Mouse (Mus musculus) liver, adult (tissue): Measurements from ENCODE around the gene 4933425L06Rik.

Experiments
- GATA4 ChIP-seq: IDR thresholded peaks from 2 replicates; pipeline ENCODE4 v1.6.1; 2014; ENCODE audit warnings: mild to moderate bottlenecking, low read length; ENCODE audit not compliant: insufficient replicate concordance

4933425L06Rik gene

GRCm38 (mm10) chr13:105081862-105082261 lies at the start of gene 4933425L06Rik:
4933425L06Rik (plus strand) TSS chr13:105082122.
- no peak for TF ChIP-seq GATA4

DNA sequence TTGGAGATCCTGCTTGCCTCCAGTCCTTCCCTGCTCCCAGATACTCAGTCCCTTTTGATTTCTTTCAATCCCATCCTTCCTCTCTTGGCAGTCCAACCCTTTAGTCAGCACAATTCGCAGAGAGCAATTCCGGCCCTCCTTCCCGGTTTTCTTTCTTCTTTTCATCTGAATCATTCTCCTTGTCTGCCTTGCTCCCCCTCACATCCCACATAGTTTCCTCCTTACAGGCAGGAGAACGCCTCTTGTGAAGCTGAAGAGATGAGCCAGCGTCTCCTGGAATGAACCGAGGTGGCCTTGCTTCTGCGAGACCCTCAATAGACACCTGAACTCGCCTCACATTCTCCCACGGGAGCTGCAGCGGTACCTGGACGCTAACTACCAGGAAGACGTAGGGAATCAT lies 44.1 kb upstream of the 4933425L06Rik start:
- TF ChIP-seq GATA4, result no peak

GRCm38 (mm10) chr13:105038334-105038733 lies 43.6 kb upstream of the 4933425L06Rik start:
- TF ChIP-seq GATA4, result no peak

DNA sequence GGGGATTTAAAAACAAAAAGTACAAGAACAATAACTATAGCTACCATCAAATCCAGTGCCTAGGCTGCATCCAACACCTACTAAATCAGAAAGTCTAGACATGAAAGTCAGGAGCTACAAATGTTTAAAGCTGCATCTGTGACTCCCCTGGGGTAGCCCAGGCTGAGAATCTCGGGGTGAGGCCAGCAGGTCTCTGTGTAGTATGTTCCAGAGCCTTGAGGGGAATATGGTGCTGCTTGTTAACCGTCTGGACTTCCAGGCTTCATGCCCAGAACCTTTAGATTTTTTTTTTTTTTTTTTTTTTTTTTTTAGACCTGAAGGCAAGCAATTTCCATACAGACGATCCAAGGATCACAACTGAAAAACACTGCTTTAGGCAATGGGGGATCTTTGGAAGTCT lies 38.0 kb upstream of the 4933425L06Rik start:
- TF ChIP-seq GATA4, result no peak

- no peak for TF ChIP-seq GATA4
Observed at GRCm38 (mm10) chr13:105047377-105047776, 34.5 kb upstream of the 4933425L06Rik start.

DNA sequence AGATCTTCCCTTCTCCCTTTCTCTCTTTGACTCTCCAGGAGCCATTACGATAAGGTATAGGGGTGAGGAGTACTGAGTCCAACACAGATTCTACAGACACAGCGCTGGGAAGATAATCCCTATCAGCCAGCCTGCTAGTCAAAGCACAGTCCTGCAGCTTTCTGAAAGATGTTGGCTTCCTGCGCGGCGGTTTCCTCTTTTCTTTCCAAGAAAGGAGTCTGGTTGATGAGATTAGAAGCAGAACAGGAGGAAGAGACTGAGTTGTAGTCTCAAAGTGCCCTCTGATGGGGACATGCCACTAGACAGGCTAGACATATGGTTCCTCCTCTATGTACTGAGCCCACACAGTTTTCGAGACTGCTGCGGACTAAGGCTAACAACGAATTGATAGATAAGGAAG lies 33.3 kb upstream of the 4933425L06Rik start:
- peak; percentile 89; the same call in 1 of the 2 replicates for TF ChIP-seq GATA4

DNA sequence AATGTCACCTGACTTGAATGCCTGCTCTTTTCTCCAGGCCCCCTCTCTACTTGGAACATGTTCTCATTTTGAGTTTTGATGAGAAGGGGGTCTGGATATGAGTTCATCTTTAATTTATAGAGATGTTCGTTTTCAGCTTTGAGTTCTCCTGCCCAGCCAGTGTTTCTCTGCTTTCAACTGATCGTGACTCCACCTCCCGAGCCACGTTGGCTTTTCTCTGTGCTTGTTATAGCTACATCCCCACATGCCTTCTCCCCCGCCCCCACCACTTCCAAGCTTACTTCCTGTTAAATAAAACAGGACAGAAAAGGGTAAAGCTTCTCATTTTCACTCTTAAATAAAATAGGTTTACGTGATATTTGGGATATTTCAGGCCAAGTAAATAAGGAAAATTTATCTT lies 30.5 kb upstream of the 4933425L06Rik start:
- no peak for TF ChIP-seq GATA4

DNA sequence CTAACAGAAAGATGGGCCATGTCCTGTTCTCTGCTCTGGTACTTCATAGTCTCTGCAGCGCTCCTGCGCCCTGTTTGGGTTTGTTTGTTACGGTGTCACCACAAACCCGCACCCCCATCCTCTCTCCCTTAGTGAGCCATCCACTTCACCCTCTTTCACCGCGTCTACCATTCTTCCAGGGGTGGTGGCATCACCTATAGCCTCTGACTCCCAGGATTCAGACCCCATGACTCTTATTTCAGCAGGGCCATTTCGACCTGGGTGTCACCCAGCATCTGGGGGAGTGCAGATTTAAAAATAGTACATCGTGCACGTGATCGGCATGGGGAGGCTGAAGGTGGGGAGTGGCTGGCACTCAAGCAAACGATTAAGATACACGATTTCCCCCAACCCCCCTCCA lies 28.3 kb upstream of the 4933425L06Rik start:
- no peak for TF ChIP-seq GATA4

GRCm38 (mm10) chr13:105054181-105054940 lies 27.6 kb upstream of the 4933425L06Rik start, which contains the start of gene Rgs7bp:
Rgs7bp (minus strand) TSS chr13:105054930.
- no peak for TF ChIP-seq GATA4

- no peak for TF ChIP-seq GATA4
Observed at GRCm38 (mm10) chr13:105054941-105055309, 27.0 kb upstream of the 4933425L06Rik start.

- TF ChIP-seq GATA4, result no peak
Observed at GRCm38 (mm10) chr13:105055374-105055773, 26.5 kb upstream of the 4933425L06Rik start.

DNA sequence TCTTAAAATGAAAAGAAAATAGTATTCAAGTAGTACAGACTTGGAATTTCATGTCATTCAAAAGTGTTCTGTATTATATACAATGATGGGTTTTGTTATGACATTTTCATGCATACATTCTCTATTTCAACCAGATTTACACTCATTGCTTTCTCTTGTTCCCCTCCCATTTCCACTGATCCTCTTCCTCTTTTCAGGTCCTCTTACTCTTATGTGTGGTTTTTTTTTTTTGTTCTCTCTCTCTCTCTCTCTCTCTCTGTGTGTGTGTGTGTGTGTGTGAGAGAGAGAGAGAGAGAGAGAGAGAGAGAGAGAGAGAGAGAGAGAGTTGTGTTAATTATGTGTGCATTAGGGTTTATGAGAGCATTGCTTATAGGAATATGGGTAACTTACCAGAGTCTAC lies 15.8 kb upstream of the 4933425L06Rik start:
- TF ChIP-seq GATA4, result no peak

DNA sequence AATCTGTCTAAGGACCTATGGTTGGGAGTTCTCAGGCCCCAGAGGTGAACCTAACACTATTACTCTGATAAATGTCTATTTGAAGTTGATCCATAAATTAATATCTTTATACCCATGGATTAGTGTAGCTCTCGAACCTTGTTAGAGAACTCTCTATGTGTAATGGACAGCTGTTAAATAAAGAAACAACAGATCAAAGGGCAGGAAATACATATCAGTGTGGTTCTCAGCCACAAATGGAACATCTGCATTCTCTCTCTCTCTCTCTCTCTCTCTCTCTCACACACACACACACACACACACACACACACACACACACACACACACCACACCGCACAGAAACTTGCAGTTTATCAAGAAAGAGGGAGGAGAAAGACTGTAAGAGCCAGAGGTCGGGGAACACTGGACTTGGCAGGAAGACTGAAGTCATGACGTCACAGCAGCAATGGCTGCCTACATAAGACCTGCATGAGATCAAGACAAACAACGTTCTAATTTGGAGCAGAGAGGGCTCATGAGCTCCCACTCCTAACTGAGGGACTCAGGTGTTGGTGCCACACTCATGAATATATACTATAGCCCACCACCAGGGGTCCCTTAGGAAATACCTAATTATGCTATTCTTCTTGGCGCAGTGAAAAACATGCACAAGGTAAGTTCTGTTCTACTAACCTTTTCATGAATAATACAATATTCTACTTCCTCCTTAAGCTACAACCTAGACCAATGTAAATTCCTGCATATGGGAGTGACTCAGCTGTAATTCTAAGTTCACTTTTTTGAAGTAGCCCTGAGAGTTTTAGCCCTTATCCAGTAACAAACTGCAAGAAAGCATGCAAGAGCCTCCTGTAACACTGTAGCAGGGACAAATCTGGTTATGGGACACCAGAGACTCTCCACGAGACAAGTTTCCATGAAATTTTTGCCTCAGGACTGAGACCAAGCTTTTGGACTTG lies 14.8 kb upstream of the 4933425L06Rik start:
- no peak for TF ChIP-seq GATA4

DNA sequence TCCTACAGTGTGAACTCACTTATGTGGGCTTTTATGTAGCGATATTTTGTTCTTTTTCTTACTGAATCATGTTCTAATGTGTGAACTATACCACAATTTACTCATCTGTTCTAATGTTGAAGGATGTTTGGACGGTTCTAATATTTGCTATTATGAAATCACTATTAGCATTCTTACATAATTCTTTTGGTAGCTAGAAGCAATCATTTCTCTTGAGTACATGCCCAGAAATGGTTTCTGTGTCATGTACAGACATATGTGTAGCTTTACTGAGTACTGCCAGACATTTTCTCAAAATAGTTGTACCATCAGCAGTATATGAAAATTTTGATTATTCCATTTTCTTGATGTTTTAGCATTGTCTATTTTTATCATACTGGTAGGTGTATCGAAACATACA lies 7.4 kb downstream of the 4933425L06Rik start:
- no peak for TF ChIP-seq GATA4

DNA sequence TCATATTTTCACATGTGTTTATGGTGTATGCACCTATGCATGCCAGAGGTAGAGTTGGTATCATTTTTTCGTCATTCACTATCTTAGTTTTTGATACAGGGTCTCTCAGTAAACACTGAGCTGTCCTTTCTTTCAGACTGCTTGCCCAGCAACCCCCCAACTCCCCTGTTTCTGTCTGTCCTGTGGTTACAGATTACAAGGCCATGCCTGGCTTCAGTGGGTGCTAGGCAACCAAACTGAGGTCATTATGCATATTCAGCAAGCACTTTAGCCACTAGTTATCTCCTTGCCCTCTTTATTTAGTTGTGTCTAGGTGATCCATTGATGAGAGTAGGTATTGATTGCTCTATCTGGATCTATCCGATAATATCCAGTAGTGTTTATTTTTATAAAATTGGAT lies 14.4 kb downstream of the 4933425L06Rik start:
- TF ChIP-seq GATA4, result no peak

DNA sequence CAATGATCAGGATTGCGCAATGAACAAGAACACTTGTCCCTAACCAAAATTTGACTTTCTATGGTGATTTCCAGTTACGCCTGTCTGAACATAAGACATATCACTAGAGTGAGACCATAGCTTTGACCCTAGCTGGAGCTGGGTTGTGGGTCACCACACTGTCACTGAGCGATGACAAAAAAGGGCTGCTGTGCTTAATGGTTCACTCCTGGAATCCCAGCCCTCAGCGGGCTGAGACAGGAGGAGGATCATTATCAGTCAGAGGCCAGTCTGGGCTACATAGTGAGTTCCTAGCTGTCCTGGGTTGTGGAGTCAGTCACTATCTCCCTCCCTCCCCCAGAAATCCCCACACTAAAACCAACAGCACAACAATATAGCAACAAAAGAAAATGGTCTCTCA lies 18.8 kb downstream of the 4933425L06Rik start:
- TF ChIP-seq GATA4, result no peak
